Mouse (Mus musculus): Measurements from ENCODE around the gene Atp5h. TPM values are rescaled to one million over a fixed set of nuclear protein-coding genes. Genes with fewer than 3 reads are reported as not detected.

The Atp5h gene
- polyA plus RNA-seq, 1 experiment from 2014 or later, result 886 TPM

DNA sequence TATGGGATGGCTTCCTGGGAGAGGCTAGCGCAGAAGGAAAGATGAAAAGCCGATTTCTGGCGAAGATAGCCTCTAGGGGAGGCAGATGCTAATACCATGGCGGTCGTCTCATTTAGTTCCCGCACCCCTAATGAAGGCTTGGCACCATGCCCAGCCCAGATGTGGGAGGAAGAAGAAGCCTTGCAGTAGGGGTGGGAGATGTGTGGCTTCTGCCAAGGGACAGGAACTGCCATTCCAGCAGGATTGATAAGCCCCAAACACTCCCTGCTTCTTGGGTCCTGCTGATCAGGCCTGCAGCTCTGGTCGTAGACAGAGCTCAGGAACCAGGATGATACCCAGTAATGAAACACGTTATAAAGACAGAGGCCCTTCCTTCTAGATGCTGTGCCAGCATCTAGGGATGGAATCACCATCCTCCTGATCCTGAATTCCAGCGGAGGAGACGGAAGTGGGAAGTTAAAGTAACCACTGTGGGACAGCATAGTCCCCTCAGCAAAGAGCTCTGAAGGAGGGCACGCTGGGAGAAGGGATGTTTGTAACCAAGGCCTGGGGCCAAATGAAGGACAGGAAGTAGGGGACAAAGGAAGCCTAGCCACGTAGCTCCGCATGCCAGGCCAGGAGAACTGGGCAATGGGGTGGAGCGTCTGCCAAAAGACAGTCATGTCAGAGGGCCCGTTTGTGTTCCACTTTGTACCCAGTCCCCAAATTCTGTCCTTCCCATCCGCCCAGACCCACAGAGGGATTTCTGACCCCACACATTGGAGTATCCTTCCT lies 35.9 kb downstream of the Atp5h start:
- peak overlapping the region; percentile 95 for H3K4me3 ChIP-seq

GRCm38 (mm10) chr11:115382891-115383290 lies 36.9 kb downstream of the Atp5h start:
- 22% methylated on average over 5 of the region's 5 CpGs for WGBS
- DNase-seq (ENCODE audit: extremely low spot score, low spot score), result no peak
- Histone ChIP-seq H3K4me3 (peak overlapping the region; percentile 95), H3K9me3 (peaks cover 3% of the 10 kb centered on the region; the same call in 1 of the 2 replicates), H3K27me3 (ENCODE audit: poor library complexity, severe bottlenecking) (no peaks in the 10 kb centered on the region), H3K36me3 (replicated peaks) (peaks cover 25% of the 10 kb centered on the region), H3K4me1 (peaks cover 51% of the 10 kb centered on the region), H3K27ac (peak overlapping the region; percentile 98)

More for the DNA sequence above, 35.9 kb downstream of the Atp5h start:
- peak overlapping the region; percentile 98 for H3K27ac ChIP-seq
- 63% methylated on average over 16 of the region's 16 CpGs for WGBS
- no peaks in the 10 kb centered on the region for H3K27me3 ChIP-seq (ENCODE audit: poor library complexity, severe bottlenecking)
- DNase-seq (ENCODE audit: extremely low spot score, low spot score), result no peak
- peaks cover 35% of the 10 kb centered on the region for H3K36me3 ChIP-seq (replicated peaks)
- no peaks in the 10 kb centered on the region for H3K9me3 ChIP-seq
- peaks cover 51% of the 10 kb centered on the region for H3K4me1 ChIP-seq

DNA sequence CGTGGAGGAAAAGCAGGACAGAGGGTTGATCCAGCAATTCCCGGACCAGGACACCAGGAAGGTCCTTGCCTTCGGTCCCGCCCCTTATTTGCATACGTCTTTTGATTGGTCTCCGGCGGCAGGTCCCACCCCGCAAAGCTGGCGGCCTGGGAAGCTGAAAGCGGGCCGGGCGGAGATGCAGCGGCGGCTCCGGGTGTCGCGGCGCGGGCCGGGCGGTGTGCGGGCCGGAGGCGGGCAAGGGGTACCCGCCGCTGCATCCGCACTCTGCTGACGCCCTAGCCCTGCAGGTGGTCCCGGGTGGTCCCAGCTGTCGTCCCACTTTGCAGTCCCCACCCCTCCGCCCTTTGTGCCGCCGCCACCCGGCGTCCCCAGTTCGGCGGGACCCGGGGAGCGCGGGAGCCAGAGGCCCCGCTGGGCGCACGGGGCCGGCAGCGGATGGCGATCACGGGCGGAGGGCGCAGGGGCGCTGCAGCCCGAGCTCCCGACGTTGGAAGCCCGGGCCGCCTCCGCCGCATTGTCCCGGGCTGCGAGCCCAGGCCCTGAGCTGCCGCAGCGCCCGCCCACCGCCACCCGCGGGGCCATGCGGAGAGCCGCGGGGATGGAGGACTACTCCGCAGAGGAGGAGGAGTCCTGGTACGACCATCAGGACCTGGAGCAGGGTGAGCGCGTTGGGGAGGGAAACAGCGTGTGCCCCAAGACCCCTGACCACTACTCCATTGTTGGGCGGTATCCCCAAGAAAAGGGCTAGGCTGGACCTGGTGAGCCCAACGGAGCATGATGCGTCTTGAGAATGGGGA lies 37.8 kb downstream of the Atp5h start, which contains the start of gene Cdr2l:
TSS of gene Cdr2l (plus strand) at position 174 of the 797 bp plus-strand sequence.
- DNase-seq (ENCODE audit: extremely low spot score, low spot score), result peak; percentile 90
- H3K27ac ChIP-seq, result peak within 1 kb of the TSS; percentile 98
- peaks cover 17% of the 10 kb centered on the region; the same call in 1 of the 2 replicates for H3K36me3 ChIP-seq (replicated peaks)
- WGBS, result under 1% methylated on average over 75 of the region's 76 CpGs
- H3K4me1 ChIP-seq, result peaks cover 51% of the 10 kb centered on the region
- H3K27me3 ChIP-seq (ENCODE audit: poor library complexity, severe bottlenecking), result 0 out of 2 replicates have a peak, but pooled peaks cover under 1% of the 10 kb centered on the region
- peaks cover 6% of the 10 kb centered on the region; the same call in 1 of the 2 replicates for H3K9me3 ChIP-seq
- peak within 1 kb of the TSS; percentile 95 for H3K4me3 ChIP-seq

GRCm38 (mm10) chr11:115381276-115381675 lies 38.5 kb downstream of the Atp5h start:
- H3K36me3 ChIP-seq (replicated peaks), result peaks cover 11% of the 10 kb centered on the region; the same call in 1 of the 2 replicates
- peaks cover 51% of the 10 kb centered on the region for H3K4me1 ChIP-seq
- WGBS, result 10% methylated on average over 9 of the region's 9 CpGs
- peaks cover 6% of the 10 kb centered on the region; the same call in 1 of the 2 replicates for H3K9me3 ChIP-seq
- no peak for DNase-seq (ENCODE audit: extremely low spot score, low spot score)
- peak overlapping the region; percentile 98 for H3K27ac ChIP-seq
- peak overlapping the region; percentile 95 for H3K4me3 ChIP-seq
- H3K27me3 ChIP-seq (ENCODE audit: poor library complexity, severe bottlenecking), result peaks cover 7% of the 10 kb centered on the region

GRCm38 (mm10) chr11:115377854-115378253 lies 41.9 kb downstream of the Atp5h start:
- H3K27ac ChIP-seq, result no peak overlapping the region
- H3K4me3 ChIP-seq, result no peak overlapping the region
- H3K36me3 ChIP-seq (replicated peaks), result no peaks in the 10 kb centered on the region
- no peak for DNase-seq (ENCODE audit: extremely low spot score, low spot score)
- peaks cover 6% of the 10 kb centered on the region; the same call in 1 of the 2 replicates for H3K9me3 ChIP-seq
- H3K4me1 ChIP-seq, result peaks cover 33% of the 10 kb centered on the region
- peaks cover 42% of the 10 kb centered on the region for H3K27me3 ChIP-seq (ENCODE audit: poor library complexity, severe bottlenecking)
- 88% methylated on average over 7 of the region's 7 CpGs for WGBS

GRCm38 (mm10) chr11:115377254-115377653 lies 42.5 kb downstream of the Atp5h start:
- H3K4me3 ChIP-seq, result no peak overlapping the region
- no peaks in the 10 kb centered on the region for H3K36me3 ChIP-seq (replicated peaks)
- peaks cover 27% of the 10 kb centered on the region for H3K4me1 ChIP-seq
- no peak overlapping the region for H3K27ac ChIP-seq
- WGBS, result 89% methylated on average over 4 of the region's 4 CpGs
- peaks cover 6% of the 10 kb centered on the region; the same call in 1 of the 2 replicates for H3K9me3 ChIP-seq
- no peak for DNase-seq (ENCODE audit: extremely low spot score, low spot score)
- peaks cover 48% of the 10 kb centered on the region for H3K27me3 ChIP-seq (ENCODE audit: poor library complexity, severe bottlenecking)

- WGBS, result 77% methylated on average over 7 of the region's 7 CpGs
- DNase-seq (ENCODE audit: extremely low spot score, low spot score), result no peak
- H3K27ac ChIP-seq, result no peak overlapping the region
- peaks cover 6% of the 10 kb centered on the region; the same call in 1 of the 2 replicates for H3K9me3 ChIP-seq
- peaks cover 53% of the 10 kb centered on the region for H3K27me3 ChIP-seq (ENCODE audit: poor library complexity, severe bottlenecking)
- peaks cover 25% of the 10 kb centered on the region for H3K4me1 ChIP-seq
- no peaks in the 10 kb centered on the region for H3K36me3 ChIP-seq (replicated peaks)
- H3K4me3 ChIP-seq, result no peak overlapping the region
Measured at GRCm38 (mm10) chr11:115376722-115377121, 43.0 kb downstream of the Atp5h start.

- peak overlapping the region; percentile 71; the same call in 1 of the 2 replicates for H3K27ac ChIP-seq
- H3K27me3 ChIP-seq (ENCODE audit: poor library complexity, severe bottlenecking), result peaks cover 72% of the 10 kb centered on the region
- H3K9me3 ChIP-seq, result peaks cover 6% of the 10 kb centered on the region; the same call in 1 of the 2 replicates
- no peaks in the 10 kb centered on the region for H3K36me3 ChIP-seq (replicated peaks)
- H3K4me3 ChIP-seq, result peak overlapping the region; percentile 59
- 66% methylated on average over 12 of the region's 12 CpGs for WGBS
- no peak for DNase-seq (ENCODE audit: extremely low spot score, low spot score)
- peaks cover 14% of the 10 kb centered on the region for H3K4me1 ChIP-seq
Measured at GRCm38 (mm10) chr11:115374695-115375425, 44.9 kb downstream of the Atp5h start.

DNA sequence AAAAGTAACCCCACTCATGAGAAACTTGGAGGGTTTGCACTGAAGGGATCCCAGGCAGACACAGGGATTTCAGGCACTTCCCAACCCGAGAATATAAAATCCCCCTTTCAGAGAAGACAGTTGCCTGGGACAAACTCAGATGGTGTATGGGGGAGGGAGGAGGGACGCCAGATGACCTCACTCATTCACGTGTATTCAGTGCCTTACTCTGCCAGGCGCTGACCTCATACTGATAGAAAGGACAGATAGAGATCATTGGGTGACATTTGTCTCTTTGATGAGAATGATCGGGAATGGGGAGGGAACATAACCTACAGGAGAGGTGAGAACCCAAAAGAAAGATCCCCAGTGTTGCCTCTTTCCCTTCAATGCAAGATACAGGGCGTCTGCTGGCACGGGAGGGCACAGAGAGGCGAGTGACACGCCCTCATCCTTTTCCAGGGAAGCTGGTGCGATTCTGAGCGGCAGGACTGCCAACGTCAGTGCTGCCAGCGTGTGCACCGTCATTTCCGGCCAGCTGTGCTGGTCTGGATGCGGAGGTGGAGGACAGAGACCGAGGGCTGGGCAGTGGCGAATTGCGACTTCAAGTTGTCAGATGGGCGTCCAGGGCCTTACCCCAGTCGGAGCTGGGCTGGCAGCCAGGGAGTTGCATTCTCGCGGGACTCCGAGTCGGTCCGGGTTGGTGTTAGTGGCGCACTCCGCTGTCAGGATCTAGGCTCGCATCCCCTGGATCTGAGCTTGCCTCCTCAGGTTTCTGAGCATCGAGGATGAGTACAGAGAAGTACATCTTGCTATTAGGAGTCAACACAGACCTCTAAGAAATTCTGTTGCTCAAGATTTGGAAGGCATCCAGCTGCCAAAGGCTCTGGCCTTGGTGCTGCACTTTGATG lies 45.7 kb downstream of the Atp5h start:
- peaks cover 14% of the 10 kb centered on the region for H3K4me1 ChIP-seq
- no peaks in the 10 kb centered on the region for H3K36me3 ChIP-seq (replicated peaks)
- WGBS, result 3% methylated on average over 30 of the region's 30 CpGs
- H3K9me3 ChIP-seq, result peaks cover 6% of the 10 kb centered on the region; the same call in 1 of the 2 replicates
- H3K4me3 ChIP-seq, result peak overlapping the region; percentile 59
- DNase-seq (ENCODE audit: extremely low spot score, low spot score), result peak; percentile 49
- peaks cover 80% of the 10 kb centered on the region for H3K27me3 ChIP-seq (ENCODE audit: poor library complexity, severe bottlenecking)
- H3K27ac ChIP-seq, result peak overlapping the region; percentile 71

DNA sequence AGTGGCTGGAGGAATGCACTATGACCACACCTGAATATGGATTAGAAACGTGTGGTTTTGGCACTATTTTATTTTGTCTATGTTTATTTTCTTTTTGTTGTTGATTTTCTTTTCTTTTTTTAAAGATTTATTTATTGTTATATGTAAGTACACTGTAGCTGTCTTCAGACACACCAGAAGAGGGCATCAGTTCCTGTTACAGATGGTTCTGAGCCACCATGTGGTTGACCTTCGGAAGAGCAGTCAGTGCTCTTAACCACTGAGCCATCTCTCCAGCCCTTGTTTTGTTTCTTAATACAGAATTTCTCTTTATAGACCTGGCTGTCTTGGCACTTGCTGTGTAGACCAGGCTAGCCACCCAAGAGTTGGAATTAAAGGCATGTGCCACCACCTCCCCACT lies 47.0 kb downstream of the Atp5h start:
- H3K36me3 ChIP-seq (replicated peaks), result no peaks in the 10 kb centered on the region
- H3K27ac ChIP-seq, result no peak overlapping the region
- peaks cover 2% of the 10 kb centered on the region; the same call in 1 of the 2 replicates for H3K9me3 ChIP-seq
- peaks cover 15% of the 10 kb centered on the region for H3K4me1 ChIP-seq
- WGBS, result 57% methylated on average over 2 of the region's 2 CpGs
- no peak for DNase-seq (ENCODE audit: extremely low spot score, low spot score)
- H3K27me3 ChIP-seq (ENCODE audit: poor library complexity, severe bottlenecking), result peaks cover 93% of the 10 kb centered on the region
- no peak overlapping the region for H3K4me3 ChIP-seq

- WGBS, result 73% methylated on average over 1 of the region's 1 CpGs
- peaks cover 100% of the 10 kb centered on the region for H3K27me3 ChIP-seq (ENCODE audit: poor library complexity, severe bottlenecking)
- no peaks in the 10 kb centered on the region for H3K9me3 ChIP-seq
Measured at GRCm38 (mm10) chr11:115372015-115372414, 47.7 kb downstream of the Atp5h start.

More at GRCm38 (mm10) chr11:115372015-115372414, 47.7 kb downstream of the Atp5h start:
- DNase-seq (ENCODE audit: extremely low spot score, low spot score), result no peak
- Histone ChIP-seq H3K4me3 (no peak overlapping the region), H3K27ac (no peak overlapping the region), H3K36me3 (replicated peaks) (no peaks in the 10 kb centered on the region), H3K4me1 (peaks cover 22% of the 10 kb centered on the region)

Measured in forebrain, embryonic 10.5 days (tissue).